Mouse (Mus musculus): ENCODE measurements around the gene Osbp.

- no peak for TF ChIP-seq POLR2A (IDR thresholded peaks at IDR 0.05; ENCODE audit: borderline replicate concordance, insufficient read depth, low read length)
- no peak for TF ChIP-seq CTCF (IDR thresholded peaks at IDR 0.05; ENCODE audit: borderline replicate concordance, insufficient read depth, low read depth, low read length)
Measured at GRCm38 (mm10) chr19:11928025-11928748, 37.6 kb upstream of the Osbp start.
